Mouse (Mus musculus) ovary, postnatal 10 days (tissue): ENCODE data around the gene Acot11.
"Not testable (repeated sequence)": the region's sequence is repeated elsewhere in the genome, so short reads cannot be mapped to it uniquely, and the experiment has no call there.

ENCODE experiments used
- DNase-seq: peaks from one replicate; pipeline ENCODE4 v3.0.0; 2022; ENCODE audit warnings: low spot score

The Acot11 gene

GRCm38 (mm10) chr4:106810039-106810438 is 5.2 kb upstream of the Acot11 start:
- no peak for DNase-seq

- no peak for DNase-seq
Measured at GRCm38 (mm10) chr4:106807287-106807686, 2.5 kb upstream of the Acot11 start.

GRCm38 (mm10) chr4:106805890-106806289 is 1.1 kb upstream of the Acot11 start:
- no peak for DNase-seq

GRCm38 (mm10) chr4:106804201-106804909 is 443 bp downstream of the Acot11 start:
- no peak for DNase-seq

GRCm38 (mm10) chr4:106803781-106804180 is 1.0 kb downstream of the Acot11 start:
- DNase-seq, result no peak

- DNase-seq, result peak; percentile 62
Measured at GRCm38 (mm10) chr4:106799772-106800336, 4.9 kb downstream of the Acot11 start.

- DNase-seq, result no peak
Measured at GRCm38 (mm10) chr4:106798908-106799546, 5.8 kb downstream of the Acot11 start.

- DNase-seq, result no peak
Measured at GRCm38 (mm10) chr4:106795289-106795688, 9.5 kb downstream of the Acot11 start.

- DNase-seq, result no peak
Measured at GRCm38 (mm10) chr4:106794247-106794646, 10.6 kb downstream of the Acot11 start.

- not testable (repeated sequence) for DNase-seq
Measured at GRCm38 (mm10) chr4:106793826-106794225, 11.0 kb downstream of the Acot11 start.

GRCm38 (mm10) chr4:106792276-106792675 is 12.5 kb downstream of the Acot11 start:
- no peak for DNase-seq

- DNase-seq, result no peak
Measured at GRCm38 (mm10) chr4:106790938-106791337, 13.9 kb downstream of the Acot11 start.

- DNase-seq, result not testable (repeated sequence)
Measured at GRCm38 (mm10) chr4:106790218-106790617, 14.6 kb downstream of the Acot11 start.

- no peak for DNase-seq
Measured at GRCm38 (mm10) chr4:106789705-106790104, 15.1 kb downstream of the Acot11 start.

GRCm38 (mm10) chr4:106788627-106789026 is 16.2 kb downstream of the Acot11 start:
- DNase-seq, result no peak

GRCm38 (mm10) chr4:106787830-106788229 is 17.0 kb downstream of the Acot11 start:
- DNase-seq, result no peak

GRCm38 (mm10) chr4:106785753-106786540 is 18.9 kb downstream of the Acot11 start:
- no peak for DNase-seq

GRCm38 (mm10) chr4:106785345-106785744 is 19.5 kb downstream of the Acot11 start:
- no peak for DNase-seq

- DNase-seq, result no peak
Measured at GRCm38 (mm10) chr4:106784806-106785205, 20.0 kb downstream of the Acot11 start.

- no peak for DNase-seq
Measured at GRCm38 (mm10) chr4:106783137-106783536, 21.7 kb downstream of the Acot11 start.

GRCm38 (mm10) chr4:106780045-106780444 is 24.8 kb downstream of the Acot11 start:
- DNase-seq, result no peak

- peak; percentile 76 for DNase-seq
Measured at GRCm38 (mm10) chr4:106778116-106778788, 26.5 kb downstream of the Acot11 start.
